Comparison of ENCODE assay signal across 1 mouse cellular context in the genomic region with DNA sequence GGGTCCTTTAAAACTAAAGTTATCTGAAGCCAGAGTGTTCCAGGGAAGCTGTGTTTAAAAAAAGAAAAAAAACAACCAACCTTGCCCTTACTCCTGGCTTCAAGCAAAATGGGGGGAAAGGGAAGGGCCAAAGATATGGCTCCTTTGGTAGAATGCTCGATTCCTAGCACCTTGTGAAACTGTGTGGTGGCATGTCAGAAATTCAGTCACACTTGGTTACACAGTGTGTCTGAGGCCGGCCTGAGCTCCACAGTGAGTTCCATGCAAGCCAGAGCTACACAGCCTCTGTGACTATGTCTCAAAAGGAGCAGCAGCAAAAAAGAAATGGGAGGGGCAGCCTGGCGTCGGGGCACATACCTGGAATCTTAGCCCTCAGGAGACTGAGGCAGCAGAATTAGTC.
A peak's percentile ranks its signal among the peaks of the same experiment; 100 is the strongest.
TF ChIP-seq lines count a peak whose summit lies in the region.

No protein-coding gene starts in this region.

TF ChIP-seq in MEL, 35 proteins besides CTCF, POLR2A, EP300 and RAD21:
- 0 out of 2 replicates have a peak, but pooled peaks have one; percentile 22 for TF ChIP-seq SIN3A (IDR thresholded peaks at IDR 0.05; ENCODE audit: low read length)
- TF ChIP-seq POLR2AphosphoS5 (IDR thresholded peaks at IDR 0.05; ENCODE audit: borderline replicate concordance, low read depth, low read length): no peak
- TF ChIP-seq MXI1 (IDR thresholded peaks at IDR 0.05; ENCODE audit: low read depth, low read length): no peak
TF ChIP-seq in MEL: peak in this region for 1.
